Mouse (Mus musculus) macrophage (primary cell): ENCODE measurements around the gene Mtus2. TPM values are rescaled to one million over a fixed set of nuclear protein-coding genes. Genes with fewer than 3 reads are reported as not detected.

ENCODE experiments used
- H3K27ac ChIP-seq: fragments of 350-480 bp; formaldehyde crosslinking; 2 replicates; pipeline ENCODE4 v1.9.0; 2021
- H3K36me3 ChIP-seq: fragments of 350-480 bp; formaldehyde crosslinking; 2 replicates; pipeline ENCODE4 v1.9.0; 2021; ENCODE audit errors: inconsistent target
- H3K4me3 ChIP-seq: fragments of 350-480 bp; formaldehyde crosslinking; 2 replicates; pipeline ENCODE4 v1.9.0; 2021; ENCODE audit errors: inconsistent target
- H3K79me2 ChIP-seq: fragments of 350-480 bp; formaldehyde crosslinking; 2 replicates; pipeline ENCODE4 v1.9.0; 2021; ENCODE audit errors: inconsistent target
- WGBS: methylation state at CpG from one replicate; pipeline ENCODE4 v1.1.7; 2026; ENCODE audit warnings: inconsistent platforms; ENCODE audit not compliant: missing documents; 5-methylcytosine and 5-hydroxymethylcytosine counted together
- polyA plus RNA-seq: library from polyadenylated mRNA; stranded (reverse); fragments of 250-400 nt; gene quantifications from 3 replicates; pipeline ENCODE4 v1.2.4, GENCODE M21; 2018; ENCODE audit warnings: inconsistent platforms

Gene Mtus2
- polyA plus RNA-seq, 1 experiment from 2014 or later, result 2.6 TPM

- Histone ChIP-seq H3K27ac (no peak overlapping the region), H3K79me2 (no peaks in the 10 kb centered on the region), H3K4me3 (no peak overlapping the region), H3K36me3 (no peaks in the 10 kb centered on the region)
- 55% methylated on average over 1 of the region's 1 CpGs for WGBS
These were observed 228.8 kb downstream of the Mtus2 start for GRCm38 (mm10) chr5:148185898-148186297.

- WGBS, result 35% methylated on average over 4 of the region's 4 CpGs
- Histone ChIP-seq H3K36me3 (no peaks in the 10 kb centered on the region), H3K27ac (no peak overlapping the region), H3K79me2 (no peaks in the 10 kb centered on the region), H3K4me3 (no peak overlapping the region)
These were observed 234.3 kb downstream of the Mtus2 start for GRCm38 (mm10) chr5:148191416-148191815.

GRCm38 (mm10) chr5:148211831-148212230 is 254.7 kb downstream of the Mtus2 start:
- H3K36me3 ChIP-seq, result no peaks in the 10 kb centered on the region
- H3K27ac ChIP-seq, result no peak overlapping the region
- no peak overlapping the region for H3K4me3 ChIP-seq
- no peaks in the 10 kb centered on the region for H3K79me2 ChIP-seq
- 88% methylated on average over 4 of the region's 4 CpGs for WGBS

- Histone ChIP-seq H3K27ac (no peak overlapping the region), H3K4me3 (no peak overlapping the region), H3K36me3 (no peaks in the 10 kb centered on the region), H3K79me2 (no peaks in the 10 kb centered on the region)
- WGBS, result 88% methylated on average over 8 of the region's 8 CpGs
These were observed 259.7 kb downstream of the Mtus2 start for GRCm38 (mm10) chr5:148216786-148217185.

GRCm38 (mm10) chr5:148222898-148223297 is 265.8 kb downstream of the Mtus2 start:
- WGBS, result 76% methylated on average over 5 of the region's 5 CpGs
- Histone ChIP-seq H3K4me3 (no peak overlapping the region), H3K79me2 (no peaks in the 10 kb centered on the region), H3K27ac (no peak overlapping the region), H3K36me3 (no peaks in the 10 kb centered on the region)

- Histone ChIP-seq H3K36me3 (no peaks in the 10 kb centered on the region), H3K79me2 (no peaks in the 10 kb centered on the region), H3K4me3 (no peak overlapping the region), H3K27ac (no peak overlapping the region)
- WGBS, result 89% methylated on average over 16 of the region's 16 CpGs
These were observed 266.9 kb downstream of the Mtus2 start for GRCm38 (mm10) chr5:148224004-148224403.

- WGBS, result 93% methylated on average over 18 of the region's 18 CpGs
- Histone ChIP-seq H3K36me3 (no peaks in the 10 kb centered on the region), H3K79me2 (no peaks in the 10 kb centered on the region), H3K4me3 (no peak overlapping the region), H3K27ac (no peak overlapping the region)
These were observed 276.6 kb downstream of the Mtus2 start for GRCm38 (mm10) chr5:148233714-148234113.

GRCm38 (mm10) chr5:148236616-148237015 is 279.5 kb downstream of the Mtus2 start:
- H3K36me3 ChIP-seq, result no peaks in the 10 kb centered on the region
- no peak overlapping the region for H3K27ac ChIP-seq
- H3K79me2 ChIP-seq, result no peaks in the 10 kb centered on the region
- 61% methylated on average over 9 of the region's 9 CpGs for WGBS
- no peak overlapping the region for H3K4me3 ChIP-seq

GRCm38 (mm10) chr5:148239067-148239466 is 281.9 kb downstream of the Mtus2 start:
- Histone ChIP-seq H3K36me3 (no peaks in the 10 kb centered on the region), H3K79me2 (no peaks in the 10 kb centered on the region), H3K27ac (no peak overlapping the region), H3K4me3 (no peak overlapping the region)

- whole genome bisulfite sequencing, result 50% methylated on average over 2 of the region's 2 CpGs
These were observed 282.6 kb downstream of the Mtus2 start for GRCm38 (mm10) chr5:148239757-148240156.

GRCm38 (mm10) chr5:148241932-148242331 is 284.8 kb downstream of the Mtus2 start:
- H3K36me3 ChIP-seq, result no peaks in the 10 kb centered on the region
- WGBS, result 6% methylated on average over 7 of the region's 7 CpGs
- H3K27ac ChIP-seq, result no peak overlapping the region
- H3K79me2 ChIP-seq, result no peaks in the 10 kb centered on the region
- no peak overlapping the region for H3K4me3 ChIP-seq

More at GRCm38 (mm10) chr5:148239757-148240156, 282.6 kb downstream of the Mtus2 start:
- Histone ChIP-seq H3K79me2 (no peaks in the 10 kb centered on the region), H3K36me3 (no peaks in the 10 kb centered on the region), H3K4me3 (no peak overlapping the region), H3K27ac (no peak overlapping the region)

GRCm38 (mm10) chr5:148244471-148244870 is 287.4 kb downstream of the Mtus2 start:
- no peaks in the 10 kb centered on the region for H3K36me3 ChIP-seq
- WGBS, result 64% methylated on average over 1 of the region's 1 CpGs
- H3K4me3 ChIP-seq, result no peak overlapping the region
- no peaks in the 10 kb centered on the region for H3K79me2 ChIP-seq
- no peak overlapping the region for H3K27ac ChIP-seq

- Histone ChIP-seq H3K4me3 (no peak overlapping the region), H3K27ac (no peak overlapping the region), H3K36me3 (no peaks in the 10 kb centered on the region), H3K79me2 (no peaks in the 10 kb centered on the region)
- 78% methylated on average over 2 of the region's 2 CpGs for WGBS
These were observed 288.3 kb downstream of the Mtus2 start for GRCm38 (mm10) chr5:148245386-148245785.

GRCm38 (mm10) chr5:148248236-148248635 is 291.1 kb downstream of the Mtus2 start:
- Histone ChIP-seq H3K4me3 (no peak overlapping the region), H3K79me2 (no peaks in the 10 kb centered on the region), H3K27ac (no peak overlapping the region), H3K36me3 (no peaks in the 10 kb centered on the region)
- WGBS, result 38% methylated on average over 2 of the region's 2 CpGs

- no peak overlapping the region for H3K27ac ChIP-seq
- no peak overlapping the region for H3K4me3 ChIP-seq
- no peaks in the 10 kb centered on the region for H3K79me2 ChIP-seq
- no peaks in the 10 kb centered on the region for H3K36me3 ChIP-seq
These were observed 294.7 kb downstream of the Mtus2 start for GRCm38 (mm10) chr5:148251847-148252246.

GRCm38 (mm10) chr5:148262016-148262415 is 304.9 kb downstream of the Mtus2 start:
- 84% methylated on average over 7 of the region's 7 CpGs for WGBS
- no peak overlapping the region for H3K4me3 ChIP-seq
- H3K79me2 ChIP-seq, result no peaks in the 10 kb centered on the region
- no peaks in the 10 kb centered on the region for H3K36me3 ChIP-seq
- no peak overlapping the region for H3K27ac ChIP-seq
